Mouse (Mus musculus) thymus, adult 2 months (tissue): ENCODE results near the gene Trappc3. TPM values are rescaled to one million over a fixed set of nuclear protein-coding genes. Genes with fewer than 3 reads are reported as not detected.

Source experiments
- DNase-seq: peaks from one replicate; pipeline ENCODE4 v3.0.0; 2021
- H3K27ac ChIP-seq: fragments of 200-500 bp; 2 replicates; pipeline ENCODE4 v1.5.1; 2012; ENCODE audit warnings: low read length, control low read depth; ENCODE audit not compliant: control insufficient read depth, insufficient read depth
- H3K27me3 ChIP-seq: fragments of 200-500 bp; 2 replicates; pipeline ENCODE4 v1.6.1; 2012; ENCODE audit warnings: mild to moderate bottlenecking, low read length, moderate library complexity, mixed read lengths; ENCODE audit not compliant: control insufficient read depth, insufficient read depth
- H3K36me3 ChIP-seq: fragments of 200-500 bp; 2 replicates; pipeline ENCODE4 v1.6.1; 2012; ENCODE audit warnings: mild to moderate bottlenecking, low read length, moderate library complexity; ENCODE audit not compliant: control insufficient read depth, insufficient read depth
- H3K4me1 ChIP-seq: fragments of 200-500 bp; replicated peaks from 2 replicates; pipeline ENCODE4 v1.6.1; 2012; ENCODE audit warnings: low read length; ENCODE audit not compliant: control insufficient read depth, insufficient read depth
- H3K4me3 ChIP-seq: fragments of 200-500 bp; 2 replicates; pipeline ENCODE4 v1.5.1; 2012; ENCODE audit warnings: mild to moderate bottlenecking, low read length, control low read depth, moderate library complexity; ENCODE audit not compliant: control insufficient read depth, insufficient read depth
- CTCF ChIP-seq: fragments of 200-500 bp; IDR thresholded peaks from 2 replicates; pipeline ENCODE4 v1.5.1; 2012; ENCODE audit warnings: mild to moderate bottlenecking, control low read depth, low read length, moderate library complexity, borderline replicate concordance; ENCODE audit not compliant: control insufficient read depth, poor library complexity, insufficient read depth; ENCODE audit errors: extremely low read depth
- POLR2A ChIP-seq: fragments of 200-500 bp; IDR thresholded peaks from 2 replicates; pipeline ENCODE4 v1.6.1; 2012; ENCODE audit warnings: mild to moderate bottlenecking, low read length, control low read depth, moderate library complexity; ENCODE audit not compliant: control insufficient read depth, poor library complexity, insufficient read depth; ENCODE audit errors: extremely low read depth
- WGBS: fragments of 180-500 bp; shearing (Covaris S2); methylation state at CpG from one replicate; pipeline ENCODE4 v1.1.7; 2018; 5-methylcytosine and 5-hydroxymethylcytosine counted together
- polyA plus RNA-seq: library from polyadenylated mRNA; depleted of rRNA; stranded (reverse); fragments of >200 nt; gene quantifications from 2 replicates; pipeline ENCODE4 v1.2.3, GENCODE M21; 2012

Trappc3 gene
- polyA plus RNA-seq, 1 experiment = 55.1 TPM

GRCm38 (mm10) chr4:126256131-126256791, 5.9 kb upstream of the Trappc3 start, which contains the start of gene Map7d1:
Map7d1 (minus strand) TSS chr4:126256343.
- TF ChIP-seq POLR2A (peak; percentile 53; the same call in 1 of the 2 replicates), CTCF (no peak)
- H3K4me1 ChIP-seq = peaks cover 62% of the 10 kb centered on the region

GRCm38 (mm10) chr4:126256967-126257881, 4.9 kb upstream of the Trappc3 start:
- no peak for TF ChIP-seq POLR2A
- no peak for TF ChIP-seq CTCF
- Histone ChIP-seq H3K36me3 (no peaks in the 10 kb centered on the region), H3K27ac (peak overlapping the region; percentile 5; the same call in 1 of the 2 replicates), H3K4me1 (peaks cover 56% of the 10 kb centered on the region), H3K27me3 (no peaks in the 10 kb centered on the region), H3K4me3 (peak overlapping the region; percentile 96)
- peak; percentile 29 for DNase-seq
- WGBS = 21% methylated on average over 26 of the region's 26 CpGs

More at GRCm38 (mm10) chr4:126256131-126256791, 5.9 kb upstream of the Trappc3 start, which contains the start of gene Map7d1:
- peak; percentile 80 for DNase-seq
- Histone ChIP-seq H3K27ac (peak within 1 kb of the TSS; percentile 5; the same call in 1 of the 2 replicates), H3K27me3 (no peaks in the 10 kb centered on the region), H3K4me3 (peak within 1 kb of the TSS; percentile 96), H3K36me3 (no peaks in the 10 kb centered on the region)
- under 1% methylated on average over 59 of the region's 59 CpGs for WGBS

DNA sequence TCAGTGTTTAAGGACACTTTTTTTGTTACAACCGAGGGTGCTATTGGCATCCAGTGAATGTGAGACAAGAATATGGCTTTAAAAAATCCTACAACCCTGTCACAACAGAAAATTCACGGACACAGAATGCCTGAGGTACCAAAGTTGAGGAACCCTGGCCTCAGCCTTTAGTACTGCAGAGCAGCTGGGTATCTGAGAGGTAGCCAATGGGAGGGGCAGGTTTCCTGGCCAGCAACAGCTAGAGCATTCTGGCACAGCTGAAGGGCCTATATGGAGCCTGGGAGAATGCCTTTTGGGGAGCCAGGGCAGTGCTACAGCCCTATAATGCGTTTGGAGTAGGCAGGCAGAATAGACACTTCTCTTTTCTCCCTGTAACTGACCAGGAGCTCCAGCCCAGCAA, 3.1 kb upstream of the Trappc3 start:
- H3K4me1 ChIP-seq = peaks cover 51% of the 10 kb centered on the region
- TF ChIP-seq POLR2A = no peak
- TF ChIP-seq CTCF = no peak

DNA sequence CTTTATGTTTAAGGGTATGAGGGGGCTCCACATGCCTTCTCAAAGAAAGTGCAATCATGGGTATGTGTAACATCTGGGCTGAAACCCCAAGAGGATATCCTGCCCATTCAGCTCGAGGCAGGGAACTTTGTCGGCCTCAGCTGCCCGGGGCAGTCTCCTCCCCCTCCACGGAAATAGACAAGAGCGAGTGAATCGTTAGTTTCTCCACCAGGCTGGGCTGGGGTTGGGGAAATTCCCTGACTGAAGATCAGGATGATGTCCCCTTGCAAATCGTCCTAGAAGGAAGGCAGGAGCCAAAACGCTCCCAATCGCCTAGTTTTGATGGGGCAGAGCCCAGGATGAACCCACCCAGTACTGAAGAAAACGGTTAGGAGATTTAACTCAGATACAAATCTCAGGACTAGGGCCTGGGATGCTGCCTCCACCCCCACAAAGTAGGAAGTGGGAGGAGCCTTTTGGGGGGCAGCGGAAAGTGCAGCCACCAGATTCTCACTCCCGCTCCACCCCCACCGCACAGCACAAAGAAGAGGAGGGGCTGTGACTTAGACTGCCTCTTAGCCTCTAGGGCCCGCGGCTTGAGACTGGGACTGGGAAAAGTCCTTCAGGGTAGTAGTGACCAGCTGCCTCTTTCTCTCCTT, 2.5 kb upstream of the Trappc3 start:
- H3K4me1 ChIP-seq = peaks cover 45% of the 10 kb centered on the region
- no peaks in the 10 kb centered on the region for H3K27me3 ChIP-seq
- H3K4me3 ChIP-seq = peak overlapping the region; percentile 13; the same call in 1 of the 2 replicates
- H3K36me3 ChIP-seq = no peaks in the 10 kb centered on the region
- DNase-seq = peak; percentile 83
- WGBS = under 1% methylated on average over 15 of the region's 15 CpGs
- TF ChIP-seq CTCF (no peak), POLR2A (no peak)
- H3K27ac ChIP-seq = peak overlapping the region; percentile 83

More for the DNA sequence above, 3.1 kb upstream of the Trappc3 start:
- Histone ChIP-seq H3K36me3 (no peaks in the 10 kb centered on the region), H3K27me3 (no peaks in the 10 kb centered on the region), H3K27ac (peak overlapping the region; percentile 31; the same call in 1 of the 2 replicates), H3K4me3 (no peak overlapping the region)
- no peak for DNase-seq
- WGBS = 30% methylated on average over 3 of the region's 3 CpGs

DNA sequence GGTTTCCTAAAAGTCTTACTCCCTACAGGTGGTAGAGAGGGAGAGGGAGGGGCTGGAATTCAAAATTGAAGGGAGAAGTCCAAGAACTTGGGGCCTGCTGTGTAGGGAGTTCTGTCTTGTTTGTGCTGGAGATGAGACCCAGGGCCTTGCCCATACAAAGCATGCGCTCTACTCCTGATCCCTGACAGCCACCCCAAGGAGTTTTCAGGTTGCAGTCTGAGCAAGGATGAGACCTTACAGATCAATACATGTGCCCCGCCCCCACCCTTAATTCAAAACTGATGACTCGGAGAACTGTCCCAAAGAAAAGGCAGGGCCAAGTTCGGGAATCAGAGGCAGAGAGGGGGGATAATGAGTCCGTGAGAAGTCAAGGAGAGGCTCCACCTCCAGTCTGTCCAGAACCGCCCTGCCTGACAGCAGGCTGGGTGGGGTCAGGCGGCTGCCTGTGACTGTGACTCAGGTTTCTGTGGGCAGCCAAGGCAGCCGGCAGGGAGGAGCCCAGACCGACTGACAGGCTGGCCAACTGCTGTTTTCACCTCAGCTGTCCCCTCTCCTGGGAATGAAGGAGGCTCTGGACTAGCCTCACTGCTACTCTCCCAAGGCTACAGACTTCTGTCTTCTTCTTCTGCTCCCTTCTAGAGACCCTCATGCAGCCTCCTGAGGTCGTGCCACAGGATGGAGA, 1.5 kb upstream of the Trappc3 start:
- peaks cover 38% of the 10 kb centered on the region for H3K4me1 ChIP-seq
- TF ChIP-seq POLR2A (no peak), CTCF (no peak)
- DNase-seq = peak; percentile 18
- H3K27ac ChIP-seq = peak overlapping the region; percentile 38; the same call in 1 of the 2 replicates
- 21% methylated on average over 10 of the region's 10 CpGs for WGBS
- H3K4me3 ChIP-seq = no peak overlapping the region
- no peaks in the 10 kb centered on the region for H3K27me3 ChIP-seq
- H3K36me3 ChIP-seq = no peaks in the 10 kb centered on the region
